Mouse (Mus musculus): ENCODE results near the gene Cops3. TPM values are rescaled to one million over a fixed set of nuclear protein-coding genes. Genes with fewer than 3 reads are reported as not detected.
A peak's percentile ranks its signal among the peaks of the same experiment; 100 is the strongest.

Gene Cops3
- polyA plus RNA-seq, 1 experiment from 2014 or later: 180 TPM

DNA sequence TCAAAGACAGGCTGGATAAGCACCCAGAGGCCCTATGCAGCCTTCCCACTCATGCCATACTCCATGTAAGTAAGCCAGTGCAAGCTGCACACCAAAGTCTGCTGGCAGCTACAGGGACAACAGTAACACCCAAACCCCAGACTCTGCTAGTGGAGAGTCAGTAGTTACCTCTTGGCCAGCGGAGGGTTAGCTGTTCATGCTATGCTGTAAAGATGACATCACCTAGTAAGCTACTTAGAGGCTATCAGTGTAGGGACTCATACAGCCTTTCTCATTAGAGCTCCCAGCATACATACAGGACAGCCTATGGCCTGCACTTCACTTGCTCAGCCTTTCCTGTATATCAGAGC is 60.8 kb downstream of the Cops3 start:
- Histone ChIP-seq H3K4me3 (ENCODE audit: low read depth, low read length) (no peak overlapping the region), H3K4me1 (ENCODE audit: control insufficient read depth, insufficient read depth, low read length) (no peaks in the 10 kb centered on the region), H3K9ac (ENCODE audit: low read depth, low read length) (no peak overlapping the region), H3K36me3 (ENCODE audit: control insufficient read depth, insufficient read depth, low read length) (peaks cover 41% of the 10 kb centered on the region), H3K27me3 (replicated peaks; ENCODE audit: control insufficient read depth, insufficient read depth, low read length) (no peaks in the 10 kb centered on the region), H3K27ac (replicated peaks; ENCODE audit: low read depth, low read length) (no peak overlapping the region), H3K4me2 (ENCODE audit: low read depth, low read length) (no peak overlapping the region), H3K9me3 (ENCODE audit: control insufficient read depth, low read length) (no peaks in the 10 kb centered on the region)
- ATAC-seq (ENCODE audit: low read depth) (no peak; the same call in 1 of the 2 replicates), DNase-seq (ENCODE audit: low spot score) (no peak)
- 81% methylated on average over 1 of the region's 1 CpGs for WGBS

DNA sequence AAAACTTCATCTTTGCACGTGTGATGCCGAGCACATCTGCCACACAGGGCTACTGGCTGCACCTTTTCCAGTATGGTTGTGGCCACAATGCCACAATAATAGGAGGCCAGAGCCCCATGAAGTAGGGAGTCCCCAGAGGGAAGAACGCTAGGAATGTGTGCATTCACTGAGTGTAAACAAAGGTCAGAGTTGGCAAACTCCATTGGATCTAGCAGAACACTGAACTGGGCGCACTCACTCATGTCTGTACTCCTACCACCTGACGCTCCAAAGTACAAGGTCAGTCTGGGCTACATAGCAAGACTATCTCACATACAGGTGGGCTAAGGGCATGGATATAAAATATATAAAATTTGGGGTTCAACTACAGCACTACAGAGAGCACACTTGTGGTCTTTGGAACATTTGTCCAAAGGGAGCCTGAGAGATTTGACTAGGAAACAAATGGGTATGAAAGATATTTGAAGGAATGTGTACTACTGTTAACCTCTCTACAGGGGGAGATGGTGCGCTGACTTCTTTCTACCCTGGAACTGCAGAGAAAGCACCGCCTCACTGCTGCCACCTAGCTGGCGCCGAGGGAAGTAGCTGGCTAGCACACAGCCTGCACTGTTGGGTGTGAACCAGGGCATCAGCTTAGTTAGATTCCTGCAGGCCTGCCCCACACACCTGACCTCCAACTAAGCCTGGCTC is 61.3 kb downstream of the Cops3 start:
- peaks cover 46% of the 10 kb centered on the region for H3K36me3 ChIP-seq (ENCODE audit: control insufficient read depth, insufficient read depth, low read length)
- no peak overlapping the region for H3K4me3 ChIP-seq (ENCODE audit: low read depth, low read length)
- H3K9ac ChIP-seq (ENCODE audit: low read depth, low read length): no peak overlapping the region
- DNase-seq (ENCODE audit: low spot score): peak; percentile 45
- no peak overlapping the region for H3K4me2 ChIP-seq (ENCODE audit: low read depth, low read length)
- no peak overlapping the region for H3K27ac ChIP-seq (replicated peaks; ENCODE audit: low read depth, low read length)
- WGBS: 52% methylated on average over 9 of the region's 9 CpGs
- no peaks in the 10 kb centered on the region for H3K9me3 ChIP-seq (ENCODE audit: control insufficient read depth, low read length)
- no peaks in the 10 kb centered on the region for H3K4me1 ChIP-seq (ENCODE audit: control insufficient read depth, insufficient read depth, low read length)
- no peaks in the 10 kb centered on the region for H3K27me3 ChIP-seq (replicated peaks; ENCODE audit: control insufficient read depth, insufficient read depth, low read length)
- peak; percentile 60 for ATAC-seq (ENCODE audit: low read depth)

DNA sequence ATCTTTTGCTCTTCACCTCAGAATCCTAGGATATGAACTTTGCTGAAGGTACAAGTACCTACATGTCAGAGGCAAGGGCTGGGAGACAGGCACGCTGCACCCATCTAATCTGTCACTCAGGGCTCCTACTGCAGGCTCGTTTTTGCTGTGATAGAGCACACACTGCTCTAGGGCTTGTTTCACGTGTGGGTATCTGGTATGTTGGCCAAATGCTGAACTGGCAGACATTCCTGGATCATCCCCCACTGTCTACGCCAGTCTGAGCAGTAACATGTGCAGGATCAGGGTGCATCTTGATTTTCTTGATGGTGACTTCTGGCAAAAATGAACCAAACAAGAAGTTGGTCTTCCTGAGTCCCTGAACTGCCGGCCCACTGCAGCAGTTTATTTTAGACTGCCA is 62.4 kb downstream of the Cops3 start:
- Histone ChIP-seq H3K27me3 (replicated peaks; ENCODE audit: control insufficient read depth, insufficient read depth, low read length) (no peaks in the 10 kb centered on the region), H3K9me3 (ENCODE audit: control insufficient read depth, low read length) (no peaks in the 10 kb centered on the region), H3K36me3 (ENCODE audit: control insufficient read depth, insufficient read depth, low read length) (peaks cover 56% of the 10 kb centered on the region), H3K4me3 (ENCODE audit: low read depth, low read length) (no peak overlapping the region), H3K9ac (ENCODE audit: low read depth, low read length) (no peak overlapping the region), H3K4me2 (ENCODE audit: low read depth, low read length) (no peak overlapping the region), H3K4me1 (ENCODE audit: control insufficient read depth, insufficient read depth, low read length) (no peaks in the 10 kb centered on the region), H3K27ac (replicated peaks; ENCODE audit: low read depth, low read length) (no peak overlapping the region)
- no peak for ATAC-seq (ENCODE audit: low read depth)
- DNase-seq (ENCODE audit: low spot score): no peak
- 74% methylated on average over 5 of the region's 5 CpGs for WGBS

DNA sequence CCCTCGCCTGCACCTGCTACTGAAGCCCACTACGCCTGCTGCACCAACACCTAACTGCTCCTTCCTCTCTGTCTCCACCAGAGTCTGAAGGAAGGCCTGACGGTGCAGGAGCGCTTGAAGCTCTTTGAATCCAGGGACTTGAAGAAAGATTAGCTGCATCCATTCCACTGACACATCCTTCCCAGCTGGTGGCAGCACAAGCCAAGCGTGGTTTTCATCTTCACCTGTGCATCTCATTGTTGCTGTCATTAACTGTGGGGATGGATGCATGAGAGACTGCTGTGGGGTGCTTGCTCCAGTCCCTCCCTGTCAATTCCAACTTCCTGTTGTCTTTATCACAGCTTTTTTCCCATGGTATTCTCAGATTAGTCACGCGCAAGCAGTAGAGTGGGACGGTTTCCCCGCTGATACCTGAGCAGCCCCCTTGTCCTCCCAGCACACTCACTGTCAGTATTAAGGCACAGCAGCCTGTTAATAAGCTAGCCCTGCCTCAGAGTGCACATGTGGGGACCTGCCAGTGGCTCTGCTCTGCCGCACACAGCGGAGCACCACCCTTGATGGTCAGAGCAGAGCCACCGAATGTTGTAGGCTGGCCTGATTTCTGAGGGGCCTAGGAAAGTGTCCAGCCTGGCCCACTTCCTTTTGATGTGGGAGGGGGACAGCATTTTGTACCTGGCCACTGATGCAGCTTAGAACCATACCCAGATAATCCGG is 64.0 kb downstream of the Cops3 start:
- ATAC-seq (ENCODE audit: low read depth): no peak
- no peak overlapping the region for H3K4me3 ChIP-seq (ENCODE audit: low read depth, low read length)
- DNase-seq (ENCODE audit: low spot score): no peak

GRCm38 (mm10) chr11:59774522-59774921 is 65.1 kb downstream of the Cops3 start:
- no peaks in the 10 kb centered on the region for H3K27me3 ChIP-seq (replicated peaks; ENCODE audit: control insufficient read depth, insufficient read depth, low read length)
- H3K4me3 ChIP-seq (ENCODE audit: low read depth, low read length): no peak overlapping the region
- no peaks in the 10 kb centered on the region for H3K4me1 ChIP-seq (ENCODE audit: control insufficient read depth, insufficient read depth, low read length)
- H3K4me2 ChIP-seq (ENCODE audit: low read depth, low read length): no peak overlapping the region
- H3K36me3 ChIP-seq (ENCODE audit: control insufficient read depth, insufficient read depth, low read length): peaks cover 83% of the 10 kb centered on the region
- DNase-seq (ENCODE audit: low spot score): no peak
- H3K27ac ChIP-seq (replicated peaks; ENCODE audit: low read depth, low read length): no peak overlapping the region
- no peak for ATAC-seq (ENCODE audit: low read depth)
- no peak overlapping the region for H3K9ac ChIP-seq (ENCODE audit: low read depth, low read length)
- no peaks in the 10 kb centered on the region for H3K9me3 ChIP-seq (ENCODE audit: control insufficient read depth, low read length)
- WGBS: 92% methylated on average over 4 of the region's 4 CpGs

More for the DNA sequence above, 64.0 kb downstream of the Cops3 start:
- WGBS: 76% methylated on average over 13 of the region's 13 CpGs
- Histone ChIP-seq H3K9ac (ENCODE audit: low read depth, low read length) (no peak overlapping the region), H3K36me3 (ENCODE audit: control insufficient read depth, insufficient read depth, low read length) (peaks cover 73% of the 10 kb centered on the region), H3K27me3 (replicated peaks; ENCODE audit: control insufficient read depth, insufficient read depth, low read length) (no peaks in the 10 kb centered on the region), H3K4me2 (ENCODE audit: low read depth, low read length) (no peak overlapping the region), H3K9me3 (ENCODE audit: control insufficient read depth, low read length) (no peaks in the 10 kb centered on the region), H3K27ac (replicated peaks; ENCODE audit: low read depth, low read length) (no peak overlapping the region), H3K4me1 (ENCODE audit: control insufficient read depth, insufficient read depth, low read length) (no peaks in the 10 kb centered on the region)

DNA sequence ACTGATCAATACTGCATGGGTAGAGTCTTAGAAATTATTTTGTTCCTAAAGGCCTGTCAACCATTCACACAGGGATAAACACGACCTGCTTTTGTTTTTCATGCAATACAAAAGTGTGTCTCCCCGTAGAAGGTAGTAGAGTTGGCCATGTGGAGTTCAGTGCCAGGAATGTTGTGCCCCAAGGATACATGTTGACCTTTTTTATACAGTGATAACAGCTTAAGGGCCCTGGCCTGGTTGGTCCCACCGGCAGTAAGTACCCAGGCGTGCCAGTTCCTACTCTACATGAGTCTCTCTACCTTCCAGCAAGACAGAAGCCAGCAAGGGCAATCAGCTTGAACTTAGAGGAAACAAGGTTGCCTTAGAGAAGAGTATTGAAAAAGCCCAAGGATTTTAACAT is 66.7 kb downstream of the Cops3 start:
- H3K9me3 ChIP-seq (ENCODE audit: control insufficient read depth, low read length): no peaks in the 10 kb centered on the region
- H3K4me2 ChIP-seq (ENCODE audit: low read depth, low read length): no peak overlapping the region
- H3K36me3 ChIP-seq (ENCODE audit: control insufficient read depth, insufficient read depth, low read length): peaks cover 96% of the 10 kb centered on the region
- WGBS: 91% methylated on average over 4 of the region's 4 CpGs
- DNase-seq (ENCODE audit: low spot score) (no peak), ATAC-seq (ENCODE audit: low read depth) (no peak)
- H3K4me3 ChIP-seq (ENCODE audit: low read depth, low read length): no peak overlapping the region
- no peaks in the 10 kb centered on the region for H3K4me1 ChIP-seq (ENCODE audit: control insufficient read depth, insufficient read depth, low read length)
- H3K27me3 ChIP-seq (replicated peaks; ENCODE audit: control insufficient read depth, insufficient read depth, low read length): no peaks in the 10 kb centered on the region
- no peak overlapping the region for H3K9ac ChIP-seq (ENCODE audit: low read depth, low read length)
- no peak overlapping the region for H3K27ac ChIP-seq (replicated peaks; ENCODE audit: low read depth, low read length)

DNA sequence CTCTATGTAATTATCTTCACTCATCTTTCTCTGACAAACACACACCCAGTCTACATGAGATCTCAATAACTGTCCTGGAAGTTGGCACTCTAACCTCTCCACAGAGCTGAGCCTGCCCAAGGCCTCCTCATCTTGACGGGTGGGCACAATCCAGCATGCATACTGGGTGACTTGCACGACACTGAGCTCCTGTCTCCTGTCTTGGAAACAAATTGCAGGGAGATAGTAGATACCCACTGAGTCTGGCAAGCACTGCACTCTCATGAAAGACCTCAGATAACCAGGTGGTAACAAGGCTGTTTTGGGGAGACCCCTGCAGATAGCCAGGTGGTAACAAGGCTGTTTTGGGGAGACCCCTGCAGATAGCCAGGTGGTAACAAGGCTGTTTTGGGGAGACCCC is 67.3 kb downstream of the Cops3 start:
- Histone ChIP-seq H3K27ac (replicated peaks; ENCODE audit: low read depth, low read length) (no peak overlapping the region), H3K9me3 (ENCODE audit: control insufficient read depth, low read length) (no peaks in the 10 kb centered on the region), H3K27me3 (replicated peaks; ENCODE audit: control insufficient read depth, insufficient read depth, low read length) (no peaks in the 10 kb centered on the region), H3K36me3 (ENCODE audit: control insufficient read depth, insufficient read depth, low read length) (peaks cover 97% of the 10 kb centered on the region), H3K9ac (ENCODE audit: low read depth, low read length) (no peak overlapping the region), H3K4me1 (ENCODE audit: control insufficient read depth, insufficient read depth, low read length) (no peaks in the 10 kb centered on the region), H3K4me2 (ENCODE audit: low read depth, low read length) (no peak overlapping the region), H3K4me3 (ENCODE audit: low read depth, low read length) (no peak overlapping the region)
- WGBS: 90% methylated on average over 2 of the region's 2 CpGs
- DNase-seq (ENCODE audit: low spot score) (no peak), ATAC-seq (ENCODE audit: low read depth) (no peak)

DNA sequence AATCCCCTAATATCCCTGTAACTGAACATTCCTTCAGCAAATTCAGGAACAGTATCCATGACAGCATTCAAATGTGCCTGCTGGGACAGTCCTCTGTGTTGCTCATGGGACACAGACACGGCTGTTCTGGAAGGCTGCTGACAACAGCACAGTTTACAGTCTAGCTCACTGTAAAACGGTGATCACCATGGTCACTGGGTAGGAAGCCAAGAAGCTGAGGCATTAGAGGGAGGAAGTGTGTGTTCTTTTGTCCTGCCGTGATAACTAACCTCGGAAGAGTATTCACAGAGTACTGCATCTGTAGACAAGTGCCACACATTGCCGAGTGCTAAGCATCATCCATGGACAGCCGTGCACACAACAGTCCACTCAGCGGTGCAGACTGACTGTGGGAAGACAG is 68.9 kb downstream of the Cops3 start:
- H3K27ac ChIP-seq (replicated peaks; ENCODE audit: low read depth, low read length): no peak overlapping the region
- no peaks in the 10 kb centered on the region for H3K4me1 ChIP-seq (ENCODE audit: control insufficient read depth, insufficient read depth, low read length)
- H3K36me3 ChIP-seq (ENCODE audit: control insufficient read depth, insufficient read depth, low read length): peaks cover 98% of the 10 kb centered on the region
- no peak for ATAC-seq (ENCODE audit: low read depth)
- WGBS: 91% methylated on average over 7 of the region's 7 CpGs
- no peaks in the 10 kb centered on the region for H3K9me3 ChIP-seq (ENCODE audit: control insufficient read depth, low read length)
- no peak overlapping the region for H3K4me2 ChIP-seq (ENCODE audit: low read depth, low read length)
- H3K4me3 ChIP-seq (ENCODE audit: low read depth, low read length): no peak overlapping the region
- no peak for DNase-seq (ENCODE audit: low spot score)
- H3K9ac ChIP-seq (ENCODE audit: low read depth, low read length): no peak overlapping the region
- H3K27me3 ChIP-seq (replicated peaks; ENCODE audit: control insufficient read depth, insufficient read depth, low read length): no peaks in the 10 kb centered on the region

GRCm38 (mm10) chr11:59769738-59770137 is 69.9 kb downstream of the Cops3 start:
- no peaks in the 10 kb centered on the region for H3K4me1 ChIP-seq (ENCODE audit: control insufficient read depth, insufficient read depth, low read length)
- H3K27ac ChIP-seq (replicated peaks; ENCODE audit: low read depth, low read length): no peak overlapping the region
- ATAC-seq (ENCODE audit: low read depth) (no peak), DNase-seq (ENCODE audit: low spot score) (no peak)
- H3K4me3 ChIP-seq (ENCODE audit: low read depth, low read length): no peak overlapping the region
- H3K9me3 ChIP-seq (ENCODE audit: control insufficient read depth, low read length): no peaks in the 10 kb centered on the region
- H3K4me2 ChIP-seq (ENCODE audit: low read depth, low read length): no peak overlapping the region
- no peak overlapping the region for H3K9ac ChIP-seq (ENCODE audit: low read depth, low read length)
- H3K27me3 ChIP-seq (replicated peaks; ENCODE audit: control insufficient read depth, insufficient read depth, low read length): no peaks in the 10 kb centered on the region
- H3K36me3 ChIP-seq (ENCODE audit: control insufficient read depth, insufficient read depth, low read length): peaks cover 98% of the 10 kb centered on the region
- WGBS: 83% methylated on average over 6 of the region's 6 CpGs
